Mouse (Mus musculus): ENCODE data around the gene Il4ra.
A peak's percentile ranks its signal among the peaks of the same experiment; 100 is the strongest.

DNA sequence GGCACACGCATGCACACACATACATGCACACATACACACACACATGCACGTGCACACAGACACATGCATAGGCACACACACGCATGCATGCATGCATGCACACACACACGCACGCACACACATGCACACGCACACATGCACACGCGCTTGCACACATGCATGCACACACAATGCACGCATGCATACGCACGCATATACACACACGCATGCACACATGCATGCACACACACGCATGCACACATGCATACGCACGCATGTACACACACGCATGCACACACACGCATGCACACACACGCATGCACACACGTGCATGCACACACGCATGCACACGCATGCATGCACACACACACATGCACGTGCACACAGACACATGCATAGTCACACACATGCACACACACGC is 34.4 kb downstream of the Il4ra start:
- TF ChIP-seq CTCF (IDR thresholded peaks at IDR 0.05; ENCODE audit: control insufficient read depth, insufficient read depth, insufficient replicate concordance, low read depth, low read length) (peak; percentile 66; the same call in 1 of the 2 replicates), POLR2A (IDR thresholded peaks at IDR 0.05; ENCODE audit: control insufficient read depth, low read depth, low read length) (no peak; the same call in 1 of the 2 replicates)

Measured in testis, adult 2 months (tissue).